Mouse (Mus musculus): ENCODE measurements at regions not wholly inside any gene's neighbourhood (a gene's known extent, or its start where the extent isn't known, plus 50 kb on each side); places are given as distances from the start of the nearest gene placed in this dataset.

DNA sequence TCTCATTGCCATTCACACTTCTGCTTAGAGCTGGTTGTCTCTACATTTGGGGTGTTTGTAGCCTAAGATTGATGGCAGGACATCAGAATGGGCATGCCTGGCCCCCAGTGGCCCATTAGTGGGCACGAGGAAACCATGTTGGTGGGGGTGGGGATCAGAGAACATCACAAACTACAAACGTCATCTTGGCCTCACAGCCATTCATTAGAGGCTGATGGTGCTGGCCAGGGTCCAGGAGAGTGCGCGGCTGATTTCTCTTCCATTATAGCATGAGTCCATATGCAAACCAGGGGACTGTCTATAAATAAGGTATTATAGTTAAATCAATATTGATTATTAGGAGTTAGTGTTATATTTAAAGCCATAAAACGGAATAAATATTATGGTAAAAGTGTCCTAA, 67.9 kb downstream of the 3100002H09Rik start:
- no peak for DNase-seq (ENCODE audit: low read depth, low spot score)

DNA sequence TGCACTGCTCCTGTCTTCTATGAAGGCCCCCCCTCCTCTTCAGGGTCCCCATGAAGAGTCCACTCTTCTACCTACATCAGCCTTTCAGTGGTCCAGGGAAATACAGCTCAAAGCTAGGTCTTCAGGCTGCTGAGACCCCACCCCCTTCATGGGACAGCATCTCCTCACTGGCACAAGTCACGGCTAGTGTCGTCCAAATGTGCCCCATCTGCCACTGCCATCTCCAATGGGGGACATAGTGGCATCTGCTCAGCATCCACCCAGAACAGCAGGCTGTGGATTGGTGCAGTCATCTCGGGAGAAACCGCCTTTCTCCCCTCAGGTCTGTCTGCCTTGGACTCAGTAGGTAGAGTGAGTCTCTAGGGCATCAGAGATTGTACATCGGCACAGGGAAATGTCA, 72.1 kb downstream of the 3100002H09Rik start:
- DNase-seq (ENCODE audit: low read depth, low spot score): no peak

- no peak for DNase-seq (ENCODE audit: low read depth, low spot score)
These were observed 72.9 kb downstream of the 3100002H09Rik start for GRCm38 (mm10) chr4:124537681-124538080.

DNA sequence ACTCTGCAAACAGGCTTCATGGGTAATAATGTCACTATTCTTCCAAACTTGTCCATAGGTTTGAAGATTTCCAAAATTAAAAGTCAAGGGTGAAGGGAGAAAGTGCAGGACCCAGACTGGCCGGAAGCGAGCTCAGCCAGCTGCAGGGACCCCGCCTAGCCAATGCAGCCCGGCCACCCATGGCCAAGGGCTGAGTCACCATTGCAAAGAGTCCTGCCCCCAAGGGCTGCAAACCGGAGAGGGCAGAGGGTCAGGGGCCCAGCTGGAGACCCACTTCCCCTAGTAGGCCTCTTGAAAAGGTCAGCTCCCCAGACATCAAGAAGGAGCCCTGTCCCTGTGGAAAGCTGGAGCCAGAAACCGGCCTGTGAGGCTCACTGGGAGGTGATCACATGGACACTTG, 77.0 kb downstream of the 3100002H09Rik start:
- no peak for DNase-seq (ENCODE audit: low read depth, low spot score)

DNA sequence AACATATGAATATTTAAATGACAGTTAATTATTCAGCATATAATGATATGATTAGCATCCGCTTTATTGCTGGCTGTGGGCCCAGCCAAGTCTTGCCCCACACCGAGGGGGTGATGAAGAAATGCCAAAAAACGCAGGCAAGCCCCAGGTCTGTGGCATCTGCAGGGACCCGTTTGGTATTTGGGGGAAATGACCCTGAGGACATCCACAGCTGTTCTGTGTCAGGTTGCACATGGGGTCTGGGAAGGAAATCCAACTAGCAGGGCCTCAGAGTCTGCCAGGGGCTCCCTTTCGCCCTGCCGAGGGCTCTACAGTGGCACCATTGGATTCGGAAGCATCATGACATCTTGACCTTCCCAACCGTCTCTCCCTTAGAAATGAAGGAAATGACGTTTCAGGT, 80.0 kb downstream of the 3100002H09Rik start:
- DNase-seq (ENCODE audit: low read depth, low spot score): no peak

DNA sequence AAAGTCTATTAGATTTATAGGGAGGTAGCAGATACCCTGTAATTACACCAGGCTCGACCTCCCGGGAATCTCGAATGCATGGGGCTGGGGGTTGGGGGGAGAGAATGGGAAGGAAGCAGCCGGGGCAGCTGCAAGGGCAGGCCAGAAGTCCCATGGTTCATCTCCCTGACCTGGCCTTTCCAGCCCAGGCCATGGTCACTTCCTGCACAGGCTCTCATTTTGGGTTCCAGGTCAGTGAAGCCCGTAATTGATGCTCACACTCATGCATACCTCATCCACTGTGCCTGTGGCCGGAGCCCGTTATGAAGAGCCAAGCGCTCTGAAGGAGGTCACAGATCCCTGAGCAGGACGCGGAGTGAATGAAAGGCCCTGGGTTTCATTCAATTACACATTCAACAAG, 83.8 kb downstream of the 3100002H09Rik start:
- DNase-seq (ENCODE audit: low read depth, low spot score): no peak

- DNase-seq (ENCODE audit: low read depth, low spot score): no peak
These were observed 84.2 kb downstream of the 3100002H09Rik start for GRCm38 (mm10) chr4:124526362-124526761.

GRCm38 (mm10) chr4:124520309-124520708, 90.3 kb downstream of the 3100002H09Rik start:
- no peak for DNase-seq (ENCODE audit: low read depth, low spot score)

- DNase-seq (ENCODE audit: low read depth, low spot score): peak; percentile 43
These were observed 98.8 kb downstream of the 3100002H09Rik start for GRCm38 (mm10) chr4:124511761-124512160.

- no peak for DNase-seq (ENCODE audit: low read depth, low spot score)
These were observed 99.8 kb downstream of the 3100002H09Rik start for GRCm38 (mm10) chr4:124510816-124511215.

- DNase-seq (ENCODE audit: low read depth, low spot score): peak; percentile 60
These were observed 100.9 kb downstream of the 3100002H09Rik start for GRCm38 (mm10) chr4:124509695-124510094.

DNA sequence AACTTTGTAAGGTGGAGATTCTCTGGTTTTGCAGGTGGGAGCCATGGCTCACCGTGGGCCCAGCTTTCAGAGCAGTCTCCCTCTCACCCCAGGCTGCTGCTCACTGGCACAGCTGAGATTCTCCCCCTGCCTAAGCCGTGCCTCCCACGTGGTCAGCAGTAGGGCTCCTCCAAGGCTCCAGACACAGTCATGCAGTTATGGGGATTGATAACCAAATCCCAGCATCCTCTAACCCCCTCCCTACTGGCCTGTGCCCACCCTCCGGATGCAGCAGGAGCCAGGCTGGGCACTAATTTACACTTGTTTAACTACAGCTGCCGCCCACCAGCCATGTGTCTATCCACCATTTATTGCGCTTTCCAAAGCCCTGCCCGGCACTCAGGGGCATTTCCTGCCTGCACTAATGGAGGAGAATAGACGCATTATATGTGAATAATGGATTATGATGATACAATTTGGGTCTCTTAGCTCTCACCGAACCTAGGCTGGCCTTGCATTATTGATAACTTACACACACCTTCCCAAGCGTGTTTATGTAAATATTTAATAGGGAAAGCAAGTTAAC, 104.4 kb downstream of the 3100002H09Rik start:
- DNase-seq (ENCODE audit: low read depth, low spot score): no peak

- DNase-seq (ENCODE audit: low read depth, low spot score): no peak
These were observed 108.8 kb downstream of the 3100002H09Rik start for GRCm38 (mm10) chr4:124501785-124502184.

- DNase-seq (ENCODE audit: low read depth, low spot score): peak; percentile 54
These were observed 112.6 kb downstream of the 3100002H09Rik start for GRCm38 (mm10) chr4:124498043-124498442.

DNA sequence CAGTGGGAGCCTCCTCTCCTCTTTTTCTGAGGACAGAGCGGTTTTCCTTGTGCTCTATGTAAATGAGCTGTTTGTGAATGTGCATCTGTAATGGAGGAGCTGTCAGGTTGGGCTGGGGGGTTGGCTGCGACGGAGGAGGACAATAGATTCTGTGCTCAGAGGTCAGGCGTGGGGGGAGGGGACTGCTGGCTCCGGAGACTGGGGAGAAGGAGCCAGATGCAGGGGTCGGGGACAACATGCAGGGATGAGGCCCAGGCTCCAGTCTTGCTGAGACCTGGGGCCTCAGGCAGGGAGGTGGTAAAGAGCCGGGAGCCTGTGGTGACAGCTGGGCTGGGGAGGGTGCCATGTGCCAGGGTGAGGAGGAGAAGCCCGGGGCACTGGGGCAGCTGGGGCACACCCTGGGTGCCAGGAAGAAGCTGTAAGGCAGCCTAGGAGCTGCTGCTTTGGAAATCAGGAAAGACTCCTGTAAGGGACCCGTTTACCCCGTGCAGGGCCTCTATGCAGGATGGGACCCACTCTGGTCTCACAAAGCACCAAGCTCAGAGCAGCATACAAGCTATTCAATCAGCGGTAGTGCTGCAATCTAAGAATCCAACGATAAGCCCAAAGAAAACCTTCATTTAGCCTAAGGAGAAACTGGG, 124.5 kb downstream of the 3100002H09Rik start:
- peak; percentile 15 for DNase-seq (ENCODE audit: low read depth, low spot score)

DNA sequence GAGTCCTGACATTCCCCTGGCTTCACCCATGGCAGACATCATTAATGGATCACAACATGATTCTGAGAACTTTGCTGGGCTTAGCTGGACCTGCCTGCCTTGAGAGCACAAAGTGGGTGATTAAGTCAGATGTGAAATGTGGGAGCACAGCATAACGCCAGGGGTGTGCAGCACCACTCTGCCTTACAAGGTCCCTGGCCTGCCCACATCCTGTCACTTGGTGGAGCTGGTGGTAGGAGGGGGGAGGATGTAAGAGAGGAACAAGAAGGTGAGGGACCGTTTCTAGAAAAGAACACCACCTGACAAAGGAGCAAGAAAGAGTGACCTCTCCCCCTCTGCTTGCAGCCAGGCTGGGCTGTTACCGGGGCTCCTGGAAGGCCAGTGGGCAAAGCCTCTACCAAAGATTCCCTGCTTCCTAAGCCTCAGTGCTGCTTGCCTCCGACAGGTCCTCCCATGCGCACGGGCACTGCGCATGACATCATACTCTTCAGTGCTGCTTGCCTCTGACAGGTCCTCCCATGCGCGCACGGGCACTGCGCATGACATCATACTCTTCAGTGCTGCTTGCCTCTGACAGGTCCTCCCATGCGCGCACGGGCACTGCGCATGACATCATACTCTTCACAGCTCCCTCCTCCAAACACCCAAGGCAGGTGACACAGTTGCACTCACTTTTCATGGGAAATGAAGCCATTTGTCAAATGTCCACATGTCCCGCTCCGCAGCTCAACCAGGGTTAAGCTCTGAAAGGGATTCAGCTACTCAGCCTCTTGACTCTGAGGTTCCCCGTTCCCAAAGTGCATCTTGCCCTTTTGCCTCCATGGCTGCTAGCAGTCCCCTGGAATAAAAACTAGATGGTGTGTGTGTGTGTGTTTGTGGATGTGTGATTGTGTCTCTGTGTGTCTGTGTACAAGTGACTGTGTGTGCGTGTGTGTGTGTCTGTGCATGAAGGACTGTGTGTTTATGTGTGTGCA, 125.7 kb downstream of the 3100002H09Rik start:
- no peak for DNase-seq (ENCODE audit: low read depth, low spot score)

GRCm38 (mm10) chr4:124477870-124478301, 132.7 kb downstream of the 3100002H09Rik start:
- DNase-seq (ENCODE audit: low read depth, low spot score): no peak

- peak; percentile 37 for DNase-seq (ENCODE audit: low read depth, low spot score)
These were observed 133.2 kb downstream of the 3100002H09Rik start for GRCm38 (mm10) chr4:124477359-124477868.

- no peak for DNase-seq (ENCODE audit: low read depth, low spot score)
These were observed 145.3 kb downstream of the 3100002H09Rik start for GRCm38 (mm10) chr4:124465229-124465820.

DNA sequence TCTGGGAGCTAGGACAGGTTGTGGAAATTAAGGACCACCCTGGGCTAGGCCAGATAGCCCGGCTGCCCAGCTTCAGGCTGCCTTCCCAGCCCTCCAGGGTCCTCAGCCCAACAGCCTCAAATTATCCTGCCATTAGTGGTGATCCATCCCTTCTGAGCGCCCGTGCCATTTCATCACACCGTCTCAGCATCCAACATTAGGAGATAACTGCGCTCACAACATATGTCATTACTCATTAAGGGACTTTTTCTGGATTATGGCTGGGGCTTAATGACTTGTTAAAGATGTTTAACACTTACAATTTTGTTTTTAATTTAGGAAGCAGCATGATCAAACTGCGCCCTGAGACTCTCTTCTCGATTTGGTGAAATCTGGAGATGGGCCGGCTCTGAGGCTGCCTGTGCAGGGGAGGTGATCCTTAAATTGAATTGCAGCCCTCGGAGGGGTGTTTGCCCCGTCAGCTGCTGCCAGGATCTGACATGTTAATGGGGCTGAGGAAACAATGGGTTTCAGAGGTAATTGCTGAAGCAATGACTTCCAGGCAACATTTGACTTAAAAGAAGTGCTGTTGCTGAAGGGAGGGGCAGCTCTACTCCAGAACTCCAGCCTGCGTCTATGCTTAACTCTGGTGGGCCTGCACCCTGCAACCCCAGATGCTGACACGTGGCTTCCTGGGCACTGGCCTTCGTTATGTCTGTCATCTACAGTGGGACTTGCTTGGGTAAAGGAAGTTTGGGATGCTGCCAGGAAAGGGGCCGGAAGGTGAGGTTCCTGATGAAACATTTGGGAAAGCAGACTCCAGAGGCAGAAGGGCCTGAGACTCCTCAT, 154.9 kb downstream of the 3100002H09Rik start:
- DNase-seq (ENCODE audit: low read depth, low spot score): peak; percentile 49

- DNase-seq (ENCODE audit: low read depth, low spot score): peak; percentile 63
These were observed 159.5 kb downstream of the 3100002H09Rik start for GRCm38 (mm10) chr4:124451131-124451530.
